Mouse (Mus musculus) erythroblast, embryonic 14.5 days (primary cell): ENCODE results near the gene Engase. TPM values are rescaled to one million over a fixed set of nuclear protein-coding genes. Genes with fewer than 3 reads are reported as not detected.
A peak's percentile ranks its signal among the peaks of the same experiment; 100 is the strongest.

ENCODE experiments used
- H3K27me3 ChIP-seq: 2 replicates; pipeline ENCODE4 v1.6.1; 2012; ENCODE audit warnings: inconsistent platforms; ENCODE audit not compliant: control insufficient read depth
- H3K36me3 ChIP-seq: 2 replicates; pipeline ENCODE4 v1.6.1; 2012; ENCODE audit warnings: mild to moderate bottlenecking, inconsistent platforms; ENCODE audit not compliant: control insufficient read depth
- H3K4me1 ChIP-seq: 2 replicates; pipeline ENCODE4 v1.6.1; 2012; ENCODE audit warnings: inconsistent platforms; ENCODE audit not compliant: control insufficient read depth
- H3K4me3 ChIP-seq: replicated peaks from 2 replicates; pipeline ENCODE3; 2012; ENCODE audit warnings: moderate library complexity, mild to moderate bottlenecking, inconsistent platforms
- H3K9me3 ChIP-seq: 2 replicates; pipeline ENCODE4 v1.6.1; 2012; ENCODE audit warnings: low read length, inconsistent platforms, mixed read lengths; ENCODE audit not compliant: control insufficient read depth
- GATA1 ChIP-seq: IDR thresholded peaks from 2 replicates; pipeline ENCODE4 v1.6.1; 2012; ENCODE audit warnings: low read length, inconsistent platforms, mixed read lengths
- TAL1 ChIP-seq: IDR thresholded peaks from 3 replicates; pipeline ENCODE4 v1.6.1; 2012; ENCODE audit warnings: low read length, inconsistent platforms, mixed read lengths
- polyA plus RNA-seq: library from polyadenylated mRNA; stranded (reverse); fragments of >175 nt; gene quantifications from 2 replicates; pipeline ENCODE4 v1.2.3, GENCODE M21; 2012

Engase gene
- polyA plus RNA-seq = 0.73 and 0.91 TPM in 2 replicates

DNA sequence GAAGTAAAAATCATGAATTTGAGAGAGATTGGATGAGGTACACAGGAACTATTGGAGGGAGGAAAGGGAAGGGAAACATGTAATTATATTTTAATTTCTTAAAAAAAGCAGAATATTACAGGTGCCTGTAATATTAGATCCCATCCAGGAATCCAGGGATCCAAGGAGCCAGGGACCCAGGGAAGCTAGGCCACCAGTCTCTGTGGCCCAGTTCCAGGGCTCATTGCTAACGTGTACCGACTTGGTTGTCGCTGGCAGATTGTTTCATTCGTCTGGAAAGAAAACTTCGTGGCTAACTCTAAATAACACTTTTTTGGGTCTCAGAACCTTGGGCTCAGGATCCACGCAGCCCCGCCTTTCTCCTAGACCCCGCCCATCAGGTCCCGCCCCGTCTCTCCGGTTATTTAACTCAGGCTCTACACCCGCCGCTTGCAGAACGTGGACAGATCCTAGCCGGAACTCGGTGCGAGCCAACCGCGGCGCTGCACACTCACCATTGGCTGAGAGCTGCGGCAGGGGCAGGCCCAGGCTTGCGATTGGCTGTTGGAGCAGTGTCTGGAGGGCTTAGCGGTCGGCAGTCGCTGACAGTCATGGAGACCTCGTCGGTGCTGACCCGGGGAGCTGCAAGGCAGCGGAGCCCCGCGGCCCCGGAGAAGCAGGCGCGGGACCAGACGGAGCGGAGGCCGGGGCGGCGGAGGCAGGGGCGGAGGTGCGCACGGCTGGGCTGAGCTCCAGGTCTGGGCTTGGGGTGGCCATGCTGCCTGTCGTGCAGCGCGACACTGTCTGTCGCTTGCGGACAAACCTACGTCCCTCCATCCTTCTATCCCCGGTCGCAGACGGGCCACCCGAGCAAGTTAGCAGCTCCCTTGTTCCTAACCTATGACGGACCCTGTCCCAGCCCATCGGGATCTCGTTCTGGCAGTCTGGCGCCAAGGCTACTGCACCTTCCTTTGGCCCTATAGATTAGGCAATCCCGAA is at the start of gene Engase:
Engase (plus strand) TSS at position 434 of the 978 bp plus-strand sequence.
- H3K4me3 ChIP-seq = peak within 1 kb of the TSS; percentile 89
- H3K36me3 ChIP-seq = peaks cover 21% of the 10 kb centered on the region
- H3K27me3 ChIP-seq = no peaks in the 10 kb centered on the region
- no peaks in the 10 kb centered on the region for H3K9me3 ChIP-seq
- TF ChIP-seq GATA1 = no peak
- H3K4me1 ChIP-seq = peaks cover 47% of the 10 kb centered on the region

DNA sequence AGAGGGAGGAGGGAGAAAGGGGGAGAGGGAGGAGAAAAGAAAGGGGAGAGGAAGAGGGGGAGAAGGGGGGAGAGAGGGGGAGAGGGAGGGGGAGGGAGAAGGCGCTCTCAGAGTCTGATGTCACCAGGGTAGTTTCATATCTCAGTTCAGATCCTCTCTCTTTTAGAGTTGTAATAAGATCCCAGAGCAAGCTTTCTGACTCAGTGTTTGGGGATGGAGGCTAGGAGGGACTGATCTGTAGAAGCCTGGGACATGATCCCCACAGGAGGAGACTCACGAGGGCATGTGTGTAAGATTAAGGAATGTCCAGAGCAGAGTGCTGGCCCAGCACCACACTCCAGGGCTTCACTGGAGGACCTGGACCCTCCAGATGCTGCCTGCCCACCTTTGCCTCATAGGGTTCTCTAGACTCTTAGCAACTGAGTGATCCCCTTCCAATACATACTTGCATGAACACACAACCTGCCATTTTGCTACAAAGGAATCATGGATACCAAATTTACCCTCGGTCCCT is 49.3 kb upstream of the Engase start:
- Histone ChIP-seq H3K4me1 (peaks cover 3% of the 10 kb centered on the region), H3K27me3 (peaks cover 41% of the 10 kb centered on the region), H3K4me3 (no peak overlapping the region), H3K36me3 (no peaks in the 10 kb centered on the region), H3K9me3 (no peaks in the 10 kb centered on the region)
- TF ChIP-seq TAL1 (no peak), GATA1 (no peak)

DNA sequence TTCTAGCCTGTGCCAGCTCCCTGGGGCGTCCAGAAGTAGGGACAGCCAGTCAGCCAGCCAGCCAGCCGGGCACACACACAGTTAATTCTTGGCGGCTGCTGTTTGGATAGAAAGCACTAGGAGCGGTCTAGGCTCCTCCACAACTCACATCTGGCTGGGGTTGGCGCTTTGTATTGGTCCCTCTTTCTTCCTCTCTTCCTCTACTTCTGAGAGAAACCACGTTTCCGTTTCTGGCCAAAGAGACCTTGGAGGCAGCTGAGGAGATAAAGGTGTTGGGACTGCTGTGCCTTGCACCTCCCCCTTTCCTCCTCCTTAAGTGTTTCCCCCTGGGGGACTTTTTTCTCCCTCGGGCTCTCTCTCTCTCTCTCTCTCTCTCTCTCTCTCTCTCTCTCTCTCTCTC is 48.6 kb upstream of the Engase start, which contains the start of gene C1qtnf1:
C1qtnf1 (plus strand) TSS at position 218 of the 400 bp plus-strand sequence.
- no peak within 1 kb of the TSS for H3K4me3 ChIP-seq
- peaks cover 35% of the 10 kb centered on the region for H3K27me3 ChIP-seq
- H3K4me1 ChIP-seq = peaks cover 2% of the 10 kb centered on the region
- no peaks in the 10 kb centered on the region for H3K9me3 ChIP-seq
- H3K36me3 ChIP-seq = no peaks in the 10 kb centered on the region
- TF ChIP-seq TAL1 (no peak), GATA1 (no peak)

DNA sequence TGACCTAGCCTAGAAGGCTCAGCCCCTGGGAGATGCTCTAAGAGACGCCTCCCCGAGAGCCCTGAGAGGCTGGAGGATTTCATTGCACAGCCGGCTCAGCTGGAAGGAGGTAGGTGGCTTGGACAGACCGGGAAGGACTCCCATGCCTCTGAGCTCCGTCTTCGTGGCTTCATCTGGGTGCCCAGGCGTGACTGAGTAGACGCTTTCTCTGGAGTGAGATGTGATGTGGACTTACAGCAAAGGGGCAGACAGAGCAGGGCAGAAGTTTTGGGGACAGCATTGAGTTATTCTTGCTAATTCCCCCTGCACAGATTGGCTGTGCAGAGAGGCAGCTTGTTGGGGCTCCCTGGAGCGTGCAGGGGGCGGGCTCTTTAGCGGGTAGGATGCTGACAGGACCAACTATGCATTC is 48.2 kb upstream of the Engase start:
- peaks cover 33% of the 10 kb centered on the region for H3K27me3 ChIP-seq
- no peaks in the 10 kb centered on the region for H3K36me3 ChIP-seq
- H3K4me1 ChIP-seq = peaks cover 2% of the 10 kb centered on the region
- TF ChIP-seq GATA1 (no peak), TAL1 (no peak)
- H3K9me3 ChIP-seq = no peaks in the 10 kb centered on the region
- no peak overlapping the region for H3K4me3 ChIP-seq

DNA sequence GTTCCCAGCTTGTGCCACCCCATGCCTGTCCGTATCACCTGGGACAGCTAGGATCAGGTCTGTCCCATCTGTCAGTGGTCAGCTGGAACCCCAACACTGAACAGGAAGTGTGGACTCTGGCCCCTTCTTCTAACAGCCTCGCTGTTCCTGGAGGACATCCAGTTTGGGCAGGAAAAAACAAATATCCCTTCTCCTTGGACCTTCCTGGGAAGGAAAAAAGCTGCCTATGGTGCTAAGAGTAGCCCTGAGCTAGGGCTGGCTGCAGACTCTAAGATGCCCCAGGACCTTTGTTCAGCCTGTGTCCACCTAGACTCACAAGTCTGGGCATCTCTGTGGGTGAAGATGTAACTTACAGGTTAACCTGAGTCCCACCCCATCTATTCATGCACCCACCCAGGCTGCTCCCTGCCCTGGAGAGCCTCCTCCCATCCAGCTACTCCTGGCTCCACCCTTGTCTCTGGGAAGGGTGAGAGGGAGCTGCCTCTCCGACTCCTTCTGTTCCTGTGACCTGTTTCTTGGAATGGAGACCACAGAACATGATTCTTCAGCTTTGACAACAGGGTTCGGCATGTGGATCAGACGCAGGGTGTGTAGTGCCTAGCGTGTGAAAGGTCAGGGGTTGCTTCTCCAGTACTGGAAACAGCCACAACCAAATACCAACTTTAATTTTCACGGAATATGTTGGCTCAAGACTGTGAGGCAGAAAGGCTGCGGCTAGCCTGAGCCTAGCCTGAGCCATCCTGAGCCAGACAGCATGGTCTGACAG is 47.5 kb upstream of the Engase start:
- H3K27me3 ChIP-seq = peaks cover 30% of the 10 kb centered on the region
- peaks cover 6% of the 10 kb centered on the region for H3K4me1 ChIP-seq
- no peaks in the 10 kb centered on the region for H3K9me3 ChIP-seq
- H3K4me3 ChIP-seq = no peak overlapping the region
- H3K36me3 ChIP-seq = no peaks in the 10 kb centered on the region
- TF ChIP-seq TAL1 (no peak), GATA1 (no peak)

DNA sequence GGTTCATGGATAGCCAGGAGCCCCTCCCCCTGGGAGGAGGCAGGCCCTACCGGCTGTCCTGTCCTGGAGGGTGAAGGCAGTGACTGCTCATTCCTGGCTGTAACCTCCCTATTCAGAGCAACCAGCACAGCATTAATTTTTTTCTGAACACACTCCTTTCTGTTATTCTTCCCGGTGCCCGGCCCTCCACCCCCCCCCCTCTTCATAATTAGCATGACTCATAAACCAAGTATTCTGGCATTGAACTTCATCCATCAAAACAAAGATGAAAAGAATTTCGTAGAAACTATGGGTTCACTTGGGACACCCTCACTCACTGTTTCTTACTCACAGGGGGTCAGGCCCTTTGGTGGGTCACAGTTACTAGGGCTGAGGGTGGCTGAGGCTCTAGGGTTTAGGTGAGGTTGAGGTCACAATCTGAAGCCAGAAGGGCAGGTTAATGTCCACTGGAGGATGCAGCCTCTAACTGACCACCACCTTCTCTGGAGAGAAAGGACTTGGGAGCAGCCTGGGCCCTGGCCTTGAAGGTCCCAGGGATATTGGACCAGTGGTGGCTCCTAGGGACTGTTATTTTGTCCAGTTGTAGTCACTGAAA is 46.2 kb upstream of the Engase start:
- Histone ChIP-seq H3K36me3 (no peaks in the 10 kb centered on the region), H3K4me3 (no peak overlapping the region), H3K27me3 (peaks cover 22% of the 10 kb centered on the region), H3K9me3 (no peaks in the 10 kb centered on the region), H3K4me1 (peaks cover 8% of the 10 kb centered on the region)
- TF ChIP-seq TAL1 (no peak), GATA1 (no peak)

DNA sequence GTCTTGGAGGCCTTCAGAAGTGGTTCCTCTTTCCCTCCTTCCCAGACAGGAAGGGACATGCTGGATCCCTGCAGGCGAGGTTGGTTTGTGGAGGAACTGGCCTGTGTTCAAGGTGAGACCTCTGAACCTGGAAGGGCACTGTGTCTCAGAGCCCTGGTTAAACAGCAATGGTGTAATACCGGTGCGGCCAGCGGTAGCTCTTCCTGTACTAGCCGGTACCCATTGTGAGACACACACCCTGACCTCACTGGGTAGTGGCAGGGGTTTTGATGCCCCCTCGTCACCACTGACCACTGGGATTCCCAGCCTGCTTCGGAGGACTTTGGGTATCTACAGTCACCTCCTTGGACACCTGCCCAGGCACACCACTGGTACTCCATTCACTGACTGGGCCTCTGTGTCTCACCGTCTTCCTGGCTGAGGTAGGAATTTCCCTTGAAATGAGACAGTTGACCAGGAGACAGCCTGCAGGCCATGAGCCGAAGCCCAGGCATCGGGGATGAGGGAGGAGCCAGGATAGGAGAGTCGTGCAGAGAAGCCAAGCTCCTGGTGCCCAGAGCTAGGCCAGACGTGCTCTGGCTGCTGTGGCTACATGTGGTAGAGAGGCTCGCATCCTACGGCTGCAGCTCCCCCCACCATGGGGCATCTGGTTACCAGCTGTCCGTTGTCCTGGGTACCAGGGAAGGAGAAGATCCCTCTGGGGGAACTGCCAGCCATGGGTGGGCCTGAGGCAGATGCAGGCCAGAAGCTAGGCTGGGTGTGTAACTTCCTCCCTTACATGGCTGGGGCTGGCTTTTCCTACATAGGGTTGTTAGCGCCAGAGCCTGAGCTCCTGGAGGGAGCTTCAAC is 45.3 kb upstream of the Engase start:
- Histone ChIP-seq H3K9me3 (no peaks in the 10 kb centered on the region), H3K4me1 (peaks cover 8% of the 10 kb centered on the region), H3K4me3 (no peak overlapping the region), H3K27me3 (peaks cover 20% of the 10 kb centered on the region), H3K36me3 (no peaks in the 10 kb centered on the region)
- TF ChIP-seq GATA1 (no peak), TAL1 (no peak)

DNA sequence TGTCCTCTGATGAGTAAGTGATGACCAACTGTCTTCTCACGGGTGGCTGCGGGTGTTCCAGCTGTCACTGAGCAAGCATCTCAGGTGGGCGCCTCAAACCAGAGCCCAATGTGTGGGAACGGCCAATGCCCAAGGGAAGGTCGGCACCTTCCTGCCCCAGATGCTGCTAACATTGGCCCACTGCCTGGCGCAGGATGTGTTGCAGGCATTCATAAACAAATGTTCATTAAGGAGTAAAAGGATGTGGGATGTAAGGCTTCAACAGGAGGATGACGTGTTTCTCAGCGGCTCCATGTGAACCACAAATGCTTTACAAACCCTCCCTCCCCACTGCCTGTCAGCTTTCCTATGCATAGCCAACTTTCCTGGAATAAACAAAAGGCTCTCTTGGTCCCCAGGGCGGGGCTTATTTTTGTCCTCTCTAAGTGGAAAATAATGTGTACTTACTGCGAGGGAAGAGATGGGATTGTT is 43.2 kb upstream of the Engase start:
- peaks cover 5% of the 10 kb centered on the region for H3K27me3 ChIP-seq
- H3K4me1 ChIP-seq = peaks cover 8% of the 10 kb centered on the region
- TF ChIP-seq GATA1 = no peak
- TF ChIP-seq TAL1 = no peak
- H3K9me3 ChIP-seq = no peaks in the 10 kb centered on the region
- no peak overlapping the region for H3K4me3 ChIP-seq
- no peaks in the 10 kb centered on the region for H3K36me3 ChIP-seq
